Mouse (Mus musculus): Measurements from ENCODE around the gene Rac1.

GRCm38 (mm10) chr5:143572195-143572594 is 44.4 kb upstream of the Rac1 start:
- TF ChIP-seq CTCF (conservative IDR thresholded peaks at IDR 0.05; ENCODE audit: low read length) (no peak), NANOG (IDR thresholded peaks at IDR 0.05; ENCODE audit: borderline replicate concordance, low read length) (no peak), POU5F1 (IDR thresholded peaks at IDR 0.05; ENCODE audit: borderline replicate concordance, low read length) (no peak)

Measured in E14TG2a.4 (cell line).